Mouse (Mus musculus): Measurements from ENCODE around the gene Lpcat2.

DNA sequence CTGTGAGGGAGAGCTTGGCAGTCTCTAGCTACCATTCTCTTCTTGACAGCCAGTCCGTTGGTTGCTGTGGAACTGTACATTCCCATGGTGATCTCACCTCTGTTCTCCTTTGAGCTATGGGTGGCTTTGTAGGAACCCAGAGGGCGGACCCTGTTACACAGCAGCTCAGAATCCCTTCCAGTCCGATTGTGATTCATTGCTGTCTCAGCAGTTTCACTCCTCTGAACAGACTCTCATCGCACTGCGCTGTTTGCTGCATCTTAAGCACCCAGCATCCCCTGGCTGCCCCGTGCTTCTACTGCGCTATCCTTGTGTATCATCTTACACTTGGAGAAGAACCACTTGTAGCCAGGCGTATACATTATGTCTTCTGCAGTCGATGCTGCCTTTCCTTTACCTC is 44.5 kb downstream of the Lpcat2 start:
- no peak for TF ChIP-seq POLR2A (IDR thresholded peaks at IDR 0.05; ENCODE audit: low read depth, low read length)
- TF ChIP-seq CTCF (conservative IDR thresholded peaks at IDR 0.05; ENCODE audit: insufficient read depth, insufficient read length, low read depth, low read length): no peak

Data from kidney, adult 2 months (tissue).